Mouse (Mus musculus): ENCODE measurements around the gene Ccdc88a. TPM values are rescaled to one million over a fixed set of nuclear protein-coding genes. Genes with fewer than 3 reads are reported as not detected.
"Not testable (repeated sequence)": the region's sequence is repeated elsewhere in the genome, so short reads cannot be mapped to it uniquely, and the experiment has no call there.

The Ccdc88a gene
- polyA plus RNA-seq, 1 experiment from 2014 or later = 8.2 TPM

- no peak for ATAC-seq
- H3K9ac ChIP-seq = no peak overlapping the region
- H3K4me3 ChIP-seq = no peak overlapping the region
- 0 out of 2 replicates have a peak overlapping the region, but pooled peaks have one; percentile 10 for H3K27ac ChIP-seq
- H3K4me1 ChIP-seq = peaks cover 24% of the 10 kb centered on the region
- 87% methylated on average over 3 of the region's 3 CpGs for WGBS (ENCODE audit: insufficient replicate concordance)
- H3K4me2 ChIP-seq = no peak overlapping the region
- H3K9me3 ChIP-seq (replicated peaks) = no peaks in the 10 kb centered on the region
- H3K36me3 ChIP-seq = peaks cover 63% of the 10 kb centered on the region
- H3K27me3 ChIP-seq (replicated peaks) = no peaks in the 10 kb centered on the region
Observed at GRCm38 (mm10) chr11:29544225-29544945, 170.9 kb downstream of the Ccdc88a start.

DNA sequence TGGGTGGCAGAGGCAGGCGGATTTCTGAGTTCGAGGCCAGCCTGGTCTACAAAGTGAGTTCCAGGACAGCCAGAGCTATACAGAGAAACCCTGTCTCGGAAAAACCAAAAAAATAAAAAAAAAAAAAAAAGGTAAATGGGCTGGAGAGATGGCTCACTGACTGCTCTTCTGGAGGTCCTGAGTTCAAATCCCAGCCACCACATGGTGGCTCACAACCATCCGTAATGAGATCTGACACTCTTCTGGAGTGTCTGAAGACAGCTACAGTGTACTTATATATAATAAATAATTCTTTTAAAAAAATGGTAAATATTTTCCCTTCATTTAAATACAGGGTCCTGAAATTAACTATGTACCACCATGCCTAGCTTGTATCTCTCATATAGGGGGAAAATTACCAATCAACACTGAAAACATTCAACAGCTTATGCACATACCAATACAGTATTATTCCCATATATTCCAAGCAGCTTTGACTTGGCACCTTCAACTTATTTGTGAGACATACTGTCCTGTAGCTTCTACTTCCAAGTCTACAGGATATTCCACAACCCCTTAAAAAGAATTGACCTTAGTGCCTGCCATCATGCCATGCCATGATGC lies 171.8 kb downstream of the Ccdc88a start:
- Histone ChIP-seq H3K4me2 (peak overlapping the region; percentile 18; the same call in 1 of the 2 replicates), H3K27ac (peak overlapping the region; percentile 36; the same call in 1 of the 2 replicates), H3K36me3 (peaks cover 61% of the 10 kb centered on the region), H3K4me1 (peaks cover 28% of the 10 kb centered on the region)
- not testable (repeated sequence) for H3K9me3 ChIP-seq (replicated peaks); H3K9ac ChIP-seq; H3K27me3 ChIP-seq (replicated peaks); ATAC-seq; H3K4me3 ChIP-seq
- 74% methylated on average over 4 of the region's 4 CpGs for WGBS (ENCODE audit: insufficient replicate concordance)

- Histone ChIP-seq H3K27ac (peak overlapping the region; percentile 86), H3K9ac (peak overlapping the region; percentile 91), H3K4me1 (peaks cover 28% of the 10 kb centered on the region), H3K4me2 (peak overlapping the region; percentile 83), H3K4me3 (peak overlapping the region; percentile 88), H3K36me3 (peaks cover 51% of the 10 kb centered on the region)
- not testable (repeated sequence) for H3K9me3 ChIP-seq (replicated peaks); H3K27me3 ChIP-seq (replicated peaks); ATAC-seq
- 49% methylated on average over 2 of the region's 2 CpGs for WGBS (ENCODE audit: insufficient replicate concordance)
Observed at GRCm38 (mm10) chr11:29546297-29546696, 172.8 kb downstream of the Ccdc88a start.

GRCm38 (mm10) chr11:29546762-29547161 lies 173.3 kb downstream of the Ccdc88a start:
- Histone ChIP-seq H3K4me3 (peak overlapping the region; percentile 88), H3K27me3 (replicated peaks) (no peaks in the 10 kb centered on the region), H3K9ac (peak overlapping the region; percentile 91), H3K9me3 (replicated peaks) (no peaks in the 10 kb centered on the region), H3K4me1 (peaks cover 28% of the 10 kb centered on the region), H3K4me2 (peak overlapping the region; percentile 83), H3K27ac (peak overlapping the region; percentile 86), H3K36me3 (peaks cover 47% of the 10 kb centered on the region)
- 4% methylated on average over 2 of the region's 2 CpGs for WGBS (ENCODE audit: insufficient replicate concordance)
- ATAC-seq = no peak

GRCm38 (mm10) chr11:29547249-29547751 lies 173.8 kb downstream of the Ccdc88a start:
- no peaks in the 10 kb centered on the region for H3K9me3 ChIP-seq (replicated peaks)
- peak overlapping the region; percentile 86 for H3K27ac ChIP-seq
- peak; percentile 25 for ATAC-seq
- peaks cover 44% of the 10 kb centered on the region for H3K36me3 ChIP-seq
- peak overlapping the region; percentile 88 for H3K4me3 ChIP-seq
- no peaks in the 10 kb centered on the region for H3K27me3 ChIP-seq (replicated peaks)
- peaks cover 28% of the 10 kb centered on the region for H3K4me1 ChIP-seq
- peak overlapping the region; percentile 91 for H3K9ac ChIP-seq
- under 1% methylated on average over 27 of the region's 27 CpGs for whole genome bisulfite sequencing (ENCODE audit: insufficient replicate concordance)
- H3K4me2 ChIP-seq = peak overlapping the region; percentile 83

DNA sequence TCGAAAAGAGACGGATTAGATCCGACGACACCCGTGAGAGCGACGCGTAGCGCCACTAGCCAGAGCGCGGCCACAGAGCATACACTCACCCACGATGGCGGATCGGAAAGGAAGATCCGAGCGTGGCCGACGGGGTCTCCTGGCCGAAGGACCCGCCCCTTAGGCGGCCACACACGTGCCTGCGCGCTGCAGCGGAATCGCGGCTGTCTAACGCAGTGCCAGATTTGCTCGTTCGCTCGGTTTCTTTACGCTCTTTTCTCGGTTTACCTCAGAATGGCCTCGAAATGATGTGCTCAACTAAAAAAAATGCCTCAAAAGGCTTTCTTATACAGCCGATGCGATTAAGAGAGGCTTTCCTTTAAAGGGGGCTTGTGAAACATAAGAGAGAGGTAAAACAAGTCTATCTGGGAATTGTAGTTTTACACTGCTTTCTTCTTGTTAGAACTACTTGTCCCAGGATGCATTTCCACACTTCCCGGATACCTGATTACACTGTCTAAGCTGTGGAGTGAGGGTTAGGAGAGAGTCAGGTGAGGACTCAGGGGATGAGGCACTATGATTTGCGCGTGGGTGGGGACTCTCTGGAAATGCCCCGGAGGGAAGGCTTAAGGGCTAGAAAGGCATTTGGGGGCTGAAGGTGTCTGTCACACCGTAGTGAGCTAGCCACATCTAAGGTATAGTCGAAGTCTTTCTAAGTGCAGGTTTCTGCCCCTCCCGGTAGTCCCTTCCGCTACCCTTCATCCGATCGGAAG lies 174.5 kb downstream of the Ccdc88a start, which contains the start of the genes Clhc1 and Rps27a:
Clhc1 (plus strand) TSS at position 199 of the 752 bp plus-strand sequence.
Rps27a (minus strand) TSS at position 358 of the 752 bp plus-strand sequence.
- H3K9me3 ChIP-seq (replicated peaks) = no peaks in the 10 kb centered on the region
- under 1% methylated on average over 46 of the region's 46 CpGs for WGBS (ENCODE audit: insufficient replicate concordance)
- peak within 1 kb of the TSS; percentile 83 for H3K4me2 ChIP-seq
- H3K4me1 ChIP-seq = peaks cover 28% of the 10 kb centered on the region
- H3K4me3 ChIP-seq = peak within 1 kb of the TSS; percentile 88
- no peaks in the 10 kb centered on the region for H3K27me3 ChIP-seq (replicated peaks)
- H3K27ac ChIP-seq = peak within 1 kb of the TSS; percentile 86
- H3K36me3 ChIP-seq = peaks cover 38% of the 10 kb centered on the region
- ATAC-seq = peak; percentile 96
- H3K9ac ChIP-seq = peak within 1 kb of the TSS; percentile 91

DNA sequence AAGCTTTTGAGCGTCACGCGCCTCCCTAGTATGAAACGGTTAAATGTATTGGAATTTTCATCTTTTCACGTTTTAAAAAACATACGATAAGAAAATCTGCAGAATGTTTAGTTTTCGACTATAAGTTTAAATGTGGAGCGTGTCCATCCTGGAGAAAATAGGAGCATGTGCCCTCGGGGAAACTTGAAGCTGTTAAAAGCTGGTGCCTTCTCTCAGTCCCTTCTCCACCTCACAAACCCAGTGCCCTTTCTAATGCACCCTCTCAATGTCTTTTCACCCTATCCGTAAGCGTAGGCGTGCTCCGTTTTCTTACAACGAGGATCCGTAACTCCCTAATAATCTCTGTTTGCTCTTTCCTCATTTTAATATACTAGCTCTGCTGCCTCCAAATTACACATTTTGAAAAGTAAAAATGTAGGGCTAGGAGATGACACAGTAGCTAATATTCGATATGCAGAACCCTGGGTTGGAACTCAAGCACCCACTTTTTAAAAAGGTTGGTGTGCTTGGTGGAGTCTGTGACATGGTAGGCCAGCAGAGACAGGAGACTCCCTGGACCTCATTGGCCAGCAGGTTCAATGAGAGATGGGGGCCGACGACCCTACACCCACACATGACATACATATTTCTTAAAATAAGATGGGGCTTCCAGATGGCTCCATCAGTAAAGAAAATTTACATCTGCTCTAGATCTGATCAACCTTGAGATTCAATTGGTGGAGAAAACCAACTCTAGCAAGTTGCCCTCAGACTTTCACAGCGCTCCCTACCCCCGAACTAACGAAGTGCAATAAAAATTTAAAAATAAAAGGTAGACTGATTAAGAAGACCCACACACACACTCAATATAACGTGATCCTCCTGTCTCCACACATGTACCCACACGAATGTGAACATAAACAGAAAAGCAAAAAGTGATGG lies 175.3 kb downstream of the Ccdc88a start:
- no peak for ATAC-seq
- peak overlapping the region; percentile 91 for H3K9ac ChIP-seq
- peak overlapping the region; percentile 88 for H3K4me3 ChIP-seq
- no peaks in the 10 kb centered on the region for H3K27me3 ChIP-seq (replicated peaks)
- peaks cover 28% of the 10 kb centered on the region for H3K4me1 ChIP-seq
- 16% methylated on average over 23 of the region's 23 CpGs for WGBS (ENCODE audit: insufficient replicate concordance)
- no peaks in the 10 kb centered on the region for H3K9me3 ChIP-seq (replicated peaks)
- peak overlapping the region; percentile 83 for H3K4me2 ChIP-seq
- H3K36me3 ChIP-seq = peaks cover 31% of the 10 kb centered on the region
- H3K27ac ChIP-seq = peak overlapping the region; percentile 86

GRCm38 (mm10) chr11:29549425-29549778 lies 175.9 kb downstream of the Ccdc88a start:
- 45% methylated on average over 1 of the region's 1 CpGs for WGBS (ENCODE audit: insufficient replicate concordance)

More at GRCm38 (mm10) chr11:29549425-29549778, 175.9 kb downstream of the Ccdc88a start:
- H3K36me3 ChIP-seq = peaks cover 25% of the 10 kb centered on the region
- no peak overlapping the region for H3K27ac ChIP-seq
- 0 out of 2 replicates have a peak overlapping the region, but pooled peaks have one; percentile 91 for H3K9ac ChIP-seq
- no peak for ATAC-seq
- no peak overlapping the region; the same call in 1 of the 2 replicates for H3K4me3 ChIP-seq
- H3K9me3 ChIP-seq (replicated peaks) = no peaks in the 10 kb centered on the region
- no peaks in the 10 kb centered on the region for H3K27me3 ChIP-seq (replicated peaks)
- H3K4me1 ChIP-seq = peaks cover 28% of the 10 kb centered on the region
- H3K4me2 ChIP-seq = peak overlapping the region; percentile 83

Other genes starting within 250 kb of the Ccdc88a start
- 43.9 and 44.5 TPM in 2 replicates for gene Pnpt1, start 242.9 kb upstream of the Ccdc88a start, polyA plus RNA-seq (2016; fragmentation: Nextera tagmentation; extraction: Ambion mirVana)
- gene Ppp4r3b, start 200.8 kb upstream of the Ccdc88a start, polyA plus RNA-seq (2016; fragmentation: Nextera tagmentation; extraction: Ambion mirVana) = 62.2 and 65.8 TPM in 2 replicates
- 18.9 and 21.1 TPM in 2 replicates for gene Cfap36, start 126.2 kb upstream of the Ccdc88a start, polyA plus RNA-seq (2016; fragmentation: Nextera tagmentation; extraction: Ambion mirVana)
- 31.4 and 32.1 TPM in 2 replicates for gene Prorsd1, start 141.4 kb downstream of the Ccdc88a start, polyA plus RNA-seq (2016; fragmentation: Nextera tagmentation; extraction: Ambion mirVana)
- 36.2 and 37.0 TPM in 2 replicates for gene Mtif2, start 152.8 kb downstream of the Ccdc88a start, polyA plus RNA-seq (2016; fragmentation: Nextera tagmentation; extraction: Ambion mirVana)
- 0.21 and 0.23 TPM in 2 replicates for gene Clhc1, start 174.3 kb downstream of the Ccdc88a start, polyA plus RNA-seq (2016; fragmentation: Nextera tagmentation; extraction: Ambion mirVana)
- 1,007 and 1,054 TPM in 2 replicates for gene Rps27a, start 174.5 kb downstream of the Ccdc88a start, polyA plus RNA-seq (2016; fragmentation: Nextera tagmentation; extraction: Ambion mirVana)